Mouse (Mus musculus): Measurements from ENCODE around the gene Sec11a.
A peak's percentile ranks its signal among the peaks of the same experiment; 100 is the strongest.

Sec11a gene

GRCm38 (mm10) chr7:80894815-80895519 is 52.6 kb downstream of the Sec11a start:
- no peak for DNase-seq

- no peak for DNase-seq
Measured at GRCm38 (mm10) chr7:80894196-80894595, 53.4 kb downstream of the Sec11a start.

- peak; percentile 27 for DNase-seq
Measured at GRCm38 (mm10) chr7:80893753-80894129, 53.8 kb downstream of the Sec11a start.

GRCm38 (mm10) chr7:80893086-80893752 is 54.4 kb downstream of the Sec11a start:
- no peak for DNase-seq

GRCm38 (mm10) chr7:80889841-80890241 is 57.7 kb downstream of the Sec11a start:
- DNase-seq: no peak

- peak; percentile 49 for DNase-seq
Measured at GRCm38 (mm10) chr7:80889021-80889511, 58.5 kb downstream of the Sec11a start.

- DNase-seq: peak; percentile 19
Measured at GRCm38 (mm10) chr7:80888595-80888994, 59.0 kb downstream of the Sec11a start.

GRCm38 (mm10) chr7:80885666-80886065 is 61.9 kb downstream of the Sec11a start:
- DNase-seq: peak; percentile 23

- peak; percentile 63 for DNase-seq
Measured at GRCm38 (mm10) chr7:80882830-80883505, 64.6 kb downstream of the Sec11a start.

GRCm38 (mm10) chr7:80875727-80876126 is 71.9 kb downstream of the Sec11a start:
- no peak for DNase-seq

GRCm38 (mm10) chr7:80873631-80874030 is 73.9 kb downstream of the Sec11a start:
- DNase-seq: no peak

- DNase-seq: no peak
Measured at GRCm38 (mm10) chr7:80873038-80873437, 74.5 kb downstream of the Sec11a start.

GRCm38 (mm10) chr7:80868686-80869085 is 78.9 kb downstream of the Sec11a start:
- no peak for DNase-seq

GRCm38 (mm10) chr7:80866514-80867147 is 80.9 kb downstream of the Sec11a start:
- DNase-seq: peak; percentile 44

- no peak for DNase-seq
Measured at GRCm38 (mm10) chr7:80865521-80865920, 82.1 kb downstream of the Sec11a start.

GRCm38 (mm10) chr7:80864831-80865230 is 82.7 kb downstream of the Sec11a start:
- no peak for DNase-seq

- DNase-seq: no peak
Measured at GRCm38 (mm10) chr7:80864151-80864550, 83.4 kb downstream of the Sec11a start.

GRCm38 (mm10) chr7:80863520-80863919 is 84.1 kb downstream of the Sec11a start:
- DNase-seq: no peak

- no peak for DNase-seq
Measured at GRCm38 (mm10) chr7:80862475-80862874, 85.1 kb downstream of the Sec11a start.

GRCm38 (mm10) chr7:80860729-80861274 is 86.8 kb downstream of the Sec11a start, which contains the start of gene Zscan2:
TSS of gene Zscan2 (plus strand) at chr7:80860920.
- peak; percentile 93 for DNase-seq

- peak; percentile 75 for DNase-seq
Measured at GRCm38 (mm10) chr7:80860227-80860626, 87.4 kb downstream of the Sec11a start.

- peak; percentile 88 for DNase-seq
Measured at GRCm38 (mm10) chr7:80857181-80857580, 90.4 kb downstream of the Sec11a start.

GRCm38 (mm10) chr7:80855316-80855715 is 92.3 kb downstream of the Sec11a start:
- DNase-seq: no peak

Measured in kidney, adult 18-20 months (tissue).